Mouse (Mus musculus): ENCODE measurements around the gene Sh3rf3.

Gene Sh3rf3

DNA sequence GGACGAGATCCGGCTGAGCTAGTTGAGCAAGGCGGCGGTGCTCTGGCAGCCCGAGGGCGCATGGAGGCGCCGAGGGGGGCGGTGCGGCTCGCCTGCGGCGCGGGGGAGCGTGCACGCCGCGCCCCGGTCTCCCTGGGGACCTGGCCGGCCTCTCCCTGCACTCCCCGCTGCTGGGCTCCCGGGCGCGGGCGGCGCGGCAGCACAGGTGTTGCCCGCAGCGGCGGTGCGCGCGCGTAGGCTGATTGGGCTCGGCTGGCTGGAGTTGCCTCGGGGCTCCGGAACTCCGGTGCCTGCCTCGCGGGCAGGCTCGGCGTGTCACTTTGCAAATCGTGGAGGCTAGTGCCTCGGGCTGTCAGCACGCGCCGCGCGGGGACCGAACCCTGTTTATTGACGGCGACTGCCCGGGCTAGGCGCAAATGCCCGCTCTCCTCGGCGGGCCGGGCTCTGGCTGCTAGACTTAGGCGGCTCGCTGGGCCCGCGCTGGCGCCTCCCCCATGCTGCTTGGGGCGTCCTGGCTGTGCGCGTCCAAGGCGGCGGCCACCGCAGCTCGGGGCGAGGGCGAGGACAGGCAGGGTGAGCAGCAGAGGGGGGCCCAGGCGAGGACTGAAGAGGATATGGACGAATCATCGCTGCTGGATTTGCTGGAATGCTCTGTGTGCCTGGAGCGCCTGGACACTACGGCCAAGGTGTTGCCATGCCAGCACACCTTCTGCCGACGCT is at the start of gene Sh3rf3:
Gene Sh3rf3, plus strand, starts transcription at position 279 of the 720 bp plus-strand sequence.
- no peak for DNase-seq (ENCODE audit: low read depth, low spot score)

DNA sequence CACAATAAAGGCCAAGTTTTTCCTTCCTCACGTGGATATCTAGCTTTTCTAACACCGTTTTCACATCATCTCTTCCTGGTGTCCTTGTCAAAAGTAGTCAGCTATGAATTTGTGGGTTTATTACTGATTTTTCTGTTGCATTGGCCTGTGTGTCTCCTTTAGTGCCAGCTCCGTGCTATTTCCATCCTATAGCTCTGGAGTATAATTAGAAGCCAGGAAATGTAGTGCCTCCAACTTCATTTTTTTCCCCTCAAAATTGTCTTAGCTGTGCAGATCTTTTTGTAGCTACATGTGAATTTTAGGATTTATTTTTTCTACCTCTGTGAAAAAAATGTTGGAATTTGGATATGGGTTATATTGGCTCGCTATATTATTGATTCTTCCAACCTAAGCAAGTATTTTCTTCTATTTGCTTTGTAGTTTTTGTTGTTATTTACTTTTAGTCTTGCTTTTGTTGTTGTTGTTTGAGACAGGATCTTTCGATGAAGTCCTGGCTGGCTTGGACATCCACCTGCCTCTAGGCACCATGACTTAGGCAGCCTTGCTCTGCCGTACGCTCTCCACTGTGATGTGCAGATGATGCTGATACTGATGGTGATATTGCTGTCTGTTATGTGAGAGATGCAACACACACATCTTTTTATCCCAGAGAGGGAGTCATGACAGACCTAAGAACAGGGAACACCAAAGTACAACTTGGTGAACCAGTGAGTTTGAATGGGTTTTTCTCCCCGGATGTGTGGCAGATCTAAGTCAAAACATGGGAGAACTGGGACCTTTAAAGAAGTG is 24.5 kb upstream of the Sh3rf3 start:
- no peak for DNase-seq (ENCODE audit: low read depth, low spot score)

DNA sequence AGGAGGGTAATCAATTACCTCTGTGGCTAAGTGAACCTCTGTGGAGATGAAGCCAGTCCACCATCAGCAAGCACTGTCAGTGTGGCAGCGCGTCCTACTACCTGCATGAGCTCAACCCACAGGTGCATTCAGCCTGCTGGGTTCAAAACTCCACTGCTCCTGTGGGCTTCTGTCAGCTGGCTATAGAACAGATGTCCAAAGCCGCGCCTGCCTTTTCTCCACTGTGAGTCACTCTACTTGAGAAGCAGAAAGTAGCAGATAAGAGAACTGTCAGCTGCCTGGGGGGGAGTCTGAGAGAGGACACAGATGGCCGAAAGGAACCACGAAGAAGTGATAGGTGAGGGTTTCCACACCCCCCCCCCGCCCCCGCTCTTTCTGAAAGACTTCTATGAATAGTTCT is 15.6 kb upstream of the Sh3rf3 start:
- no peak for DNase-seq (ENCODE audit: low read depth, low spot score)

DNA sequence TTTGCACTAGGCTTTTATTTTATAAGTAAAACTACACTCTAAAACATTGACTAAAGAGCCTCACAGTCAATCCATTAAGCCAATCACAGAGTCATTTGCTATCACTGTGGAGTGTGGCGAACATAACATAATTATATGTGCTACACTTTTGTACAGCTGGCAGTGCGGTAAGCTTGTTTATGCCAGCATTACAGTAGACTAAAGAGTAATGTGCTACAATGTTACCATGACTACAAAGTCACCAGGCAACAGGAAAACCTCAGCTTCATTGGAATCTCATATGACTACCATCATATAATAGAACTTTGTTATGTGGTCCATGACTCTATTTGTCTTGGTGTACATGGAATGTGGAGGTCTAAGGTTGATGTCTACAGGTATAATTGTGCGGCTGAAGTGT is 15.0 kb upstream of the Sh3rf3 start:
- DNase-seq (ENCODE audit: low read depth, low spot score) = no peak

DNA sequence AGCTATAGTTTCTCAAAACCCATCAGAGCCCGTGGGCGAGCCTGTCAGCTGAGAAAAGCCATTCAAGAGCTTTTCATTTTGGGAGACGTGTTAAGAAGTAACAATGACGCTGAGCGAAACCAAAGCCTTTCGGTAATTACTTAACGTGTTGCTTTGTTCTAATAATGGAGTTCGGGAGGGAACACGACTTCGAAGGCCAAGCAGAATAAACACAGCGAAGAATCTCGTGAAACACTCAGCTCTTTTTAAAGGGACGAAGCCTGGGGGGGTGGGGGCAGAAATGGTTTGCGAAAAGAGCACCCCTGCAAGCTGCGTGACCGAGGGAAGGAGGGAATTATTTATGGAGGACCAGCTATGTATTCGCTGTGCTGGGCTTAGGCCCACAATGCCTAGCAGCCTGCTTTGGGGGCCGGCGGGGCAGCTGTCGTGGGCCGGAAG is 12.1 kb upstream of the Sh3rf3 start:
- DNase-seq (ENCODE audit: low read depth, low spot score) = no peak

DNA sequence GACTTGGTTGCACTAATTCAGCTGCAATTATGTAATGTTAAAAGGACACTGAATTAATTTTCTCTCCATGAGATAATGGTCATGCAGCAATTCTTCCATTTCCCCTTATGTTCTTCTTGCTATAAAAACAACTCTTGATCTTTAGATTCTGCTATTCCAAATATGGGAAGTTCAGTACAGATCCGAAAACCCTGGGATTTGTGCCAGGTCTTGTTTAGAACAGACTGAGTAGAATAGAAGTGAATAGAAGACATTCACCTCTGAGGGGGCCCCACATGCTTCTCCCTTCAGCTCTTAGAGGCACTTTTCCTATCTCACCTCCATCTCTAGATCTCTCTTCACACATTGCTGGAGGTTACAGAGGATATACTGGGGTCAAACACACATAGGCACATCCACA is 10.8 kb upstream of the Sh3rf3 start:
- DNase-seq (ENCODE audit: low read depth, low spot score) = no peak

DNA sequence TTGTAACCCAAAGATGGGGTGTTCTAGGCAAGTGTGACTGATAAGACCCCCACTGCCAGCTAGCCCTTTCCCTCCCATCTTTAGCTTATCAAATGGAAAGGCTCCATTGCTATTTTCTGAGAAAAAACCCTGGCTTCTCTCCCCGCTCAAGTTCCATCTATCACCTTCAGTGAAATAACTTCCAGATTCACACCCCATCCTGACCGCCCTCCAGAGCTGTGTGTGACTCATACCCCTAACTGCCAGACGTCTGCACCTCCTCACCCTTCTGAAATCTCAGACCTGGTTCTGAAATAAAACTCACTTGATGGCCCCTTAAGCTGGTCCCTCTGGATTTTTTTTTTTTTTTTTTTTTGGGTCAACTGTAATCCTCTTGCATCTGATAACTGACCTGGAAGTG is 5.2 kb upstream of the Sh3rf3 start:
- no peak for DNase-seq (ENCODE audit: low read depth, low spot score)

DNA sequence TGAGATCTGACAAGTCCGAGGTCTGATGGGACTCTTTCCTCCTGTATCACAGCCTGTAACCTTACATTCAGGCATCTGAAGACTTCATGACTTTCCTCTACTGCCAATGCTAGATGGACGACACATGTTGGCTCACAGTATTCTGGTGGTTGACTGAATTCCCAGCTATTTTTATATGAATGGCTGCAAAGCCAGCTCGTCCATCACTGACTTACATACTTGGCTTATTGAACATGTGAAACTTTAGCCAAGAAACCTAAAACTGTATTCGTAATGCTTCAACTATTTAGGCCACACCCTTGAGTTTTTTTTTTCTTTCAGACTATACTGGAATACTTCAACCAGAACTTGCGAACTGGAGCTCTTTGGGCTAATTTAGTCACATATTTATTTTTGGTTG is 3.0 kb upstream of the Sh3rf3 start:
- no peak for DNase-seq (ENCODE audit: low read depth, low spot score)

DNA sequence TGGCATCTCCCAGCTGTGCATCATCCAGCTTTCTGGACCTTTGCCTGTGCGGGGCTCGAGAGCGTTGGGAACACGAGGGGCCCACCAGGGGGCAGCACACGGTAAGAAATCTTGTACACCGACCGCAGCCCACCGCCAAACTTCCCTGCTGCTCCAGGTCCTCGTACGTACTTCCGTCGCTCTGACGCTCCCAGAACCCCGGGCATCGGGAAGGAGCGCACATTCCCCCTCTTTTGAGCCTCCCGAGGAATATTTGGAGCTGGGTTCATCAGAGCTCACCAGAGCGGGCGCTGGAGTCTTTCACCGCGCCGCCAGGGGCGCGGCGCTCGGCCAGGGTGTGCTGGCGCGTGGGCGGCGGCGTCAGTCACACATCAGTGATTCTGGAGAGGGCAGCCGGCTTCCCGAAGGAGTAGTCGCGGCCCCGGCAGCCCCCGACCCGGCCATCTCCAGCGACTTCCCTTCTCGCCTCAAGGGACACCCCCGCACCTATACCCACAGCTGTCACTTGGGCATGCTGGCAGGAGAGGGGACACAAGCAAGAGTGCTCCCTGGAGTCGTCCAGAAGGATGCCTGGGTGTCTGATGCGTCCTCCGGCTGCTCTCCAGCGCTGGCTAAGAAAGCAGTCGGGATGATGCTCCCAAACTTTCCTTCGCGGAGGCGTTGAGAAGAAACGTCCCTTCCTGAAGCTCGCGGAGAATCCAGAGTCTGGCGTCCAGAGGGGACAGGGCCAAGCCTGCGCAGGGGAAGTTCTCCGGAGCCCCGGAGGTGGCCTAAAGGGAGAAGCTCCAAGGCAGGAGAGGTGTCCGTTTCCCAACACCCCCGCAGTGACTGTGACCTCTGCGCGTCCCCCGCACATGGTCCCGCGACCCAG is 714 bp upstream of the Sh3rf3 start:
- DNase-seq (ENCODE audit: low read depth, low spot score) = peak; percentile 73

DNA sequence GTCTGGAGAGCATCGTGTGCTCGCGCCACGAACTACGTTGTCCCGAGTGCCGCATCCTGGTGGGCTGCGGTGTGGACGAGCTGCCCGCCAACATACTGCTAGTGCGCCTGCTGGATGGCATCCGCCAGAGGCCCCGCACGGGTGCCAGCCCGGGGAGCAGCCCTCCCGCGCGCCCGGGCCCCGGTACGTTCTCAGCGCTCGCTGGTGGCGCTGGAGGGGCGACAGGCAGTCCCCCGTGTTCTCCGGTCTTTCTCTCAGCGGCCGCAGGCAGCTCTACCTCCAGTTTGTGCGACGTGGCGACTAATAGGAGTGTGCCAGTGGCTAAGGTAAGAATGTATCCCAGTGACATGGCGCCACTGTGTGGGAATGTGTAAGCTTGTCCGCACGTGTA is 637 bp downstream of the Sh3rf3 start:
- DNase-seq (ENCODE audit: low read depth, low spot score) = no peak

DNA sequence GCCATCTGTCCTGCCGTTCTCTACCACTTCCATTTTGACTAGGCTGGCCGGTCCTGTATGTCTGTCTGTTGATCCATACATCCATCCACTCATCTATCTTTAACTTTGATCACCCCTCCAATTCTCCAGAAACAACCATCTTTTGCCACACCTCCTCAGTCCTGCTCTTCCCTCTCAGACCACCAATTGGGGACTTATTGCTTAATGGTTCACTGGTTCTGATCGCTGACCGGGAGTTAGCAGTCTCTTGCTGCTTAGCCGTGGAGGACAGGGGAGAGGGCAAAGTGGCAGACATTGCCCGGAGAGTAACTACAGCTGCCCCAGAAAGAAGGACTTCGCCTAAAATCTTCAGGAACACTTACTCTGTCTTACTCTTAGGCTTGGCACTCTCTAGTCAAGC is 1.3 kb downstream of the Sh3rf3 start:
- no peak for DNase-seq (ENCODE audit: low read depth, low spot score)

DNA sequence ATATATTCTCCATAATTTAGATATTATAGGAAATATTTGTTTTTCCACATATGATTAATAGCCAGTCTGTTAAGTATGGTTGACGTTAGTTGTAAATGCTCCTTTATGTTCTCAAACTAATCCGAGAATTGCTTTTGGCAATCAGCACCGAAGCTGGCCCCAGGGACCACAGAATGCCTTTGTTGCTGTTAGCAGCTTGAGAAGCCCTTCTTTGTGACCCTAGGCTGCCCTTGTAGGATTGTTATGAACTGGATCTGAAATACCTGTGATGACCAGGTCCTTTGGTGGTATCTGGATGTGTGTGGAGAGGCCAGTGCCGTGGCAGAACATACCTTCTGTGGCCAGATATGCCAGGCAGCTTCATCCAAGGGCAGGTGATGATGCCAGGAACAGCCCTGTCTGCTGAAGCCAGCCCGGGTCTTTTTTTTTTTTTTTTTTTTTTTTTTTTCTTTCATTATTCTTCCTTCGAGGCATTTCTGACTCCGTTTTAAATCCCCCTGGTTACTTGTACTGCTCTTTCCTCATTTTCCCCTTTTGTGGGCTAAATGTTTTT is 10.9 kb downstream of the Sh3rf3 start:
- no peak for DNase-seq (ENCODE audit: low read depth, low spot score)

DNA sequence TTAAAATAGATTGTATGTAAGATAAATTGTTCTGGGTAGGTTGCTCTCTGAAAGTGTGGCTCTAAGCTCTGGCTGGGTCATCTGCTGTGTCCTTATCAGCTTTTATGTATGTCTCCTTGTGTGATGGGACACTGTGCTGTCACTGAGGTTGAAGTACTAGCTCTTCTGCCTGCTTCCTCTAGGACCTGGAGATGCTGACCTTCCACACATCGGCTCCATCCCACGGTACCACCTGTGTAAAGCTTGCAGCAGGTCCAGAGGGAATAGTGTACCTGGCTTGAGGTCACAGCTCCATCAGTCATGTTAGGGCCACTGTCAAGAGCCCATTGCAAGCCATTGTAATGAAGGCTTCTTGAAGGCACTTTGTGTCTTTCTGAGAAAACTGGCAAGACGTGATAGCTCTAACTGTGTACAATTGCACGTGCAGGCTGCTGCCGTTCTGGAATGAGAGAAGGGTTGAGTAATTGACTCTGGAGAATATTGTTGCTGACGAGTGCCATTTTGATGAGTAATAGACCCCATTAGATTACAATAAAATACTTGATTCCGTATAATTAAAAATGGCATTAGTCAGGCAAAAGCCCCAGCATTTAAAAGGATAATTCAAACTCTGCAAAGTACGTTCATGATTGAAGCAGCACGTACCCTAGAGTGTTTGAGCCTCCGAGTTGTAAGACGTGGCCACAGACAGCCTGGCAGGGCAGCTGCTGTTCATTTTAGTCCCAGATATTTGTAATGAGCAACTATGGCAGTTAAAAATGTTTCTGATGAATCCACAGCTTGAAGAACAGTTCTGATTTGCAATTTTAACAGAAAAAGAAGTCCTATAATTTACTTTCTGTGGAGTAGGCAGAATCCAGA is 16.3 kb downstream of the Sh3rf3 start:
- DNase-seq (ENCODE audit: low read depth, low spot score) = no peak

DNA sequence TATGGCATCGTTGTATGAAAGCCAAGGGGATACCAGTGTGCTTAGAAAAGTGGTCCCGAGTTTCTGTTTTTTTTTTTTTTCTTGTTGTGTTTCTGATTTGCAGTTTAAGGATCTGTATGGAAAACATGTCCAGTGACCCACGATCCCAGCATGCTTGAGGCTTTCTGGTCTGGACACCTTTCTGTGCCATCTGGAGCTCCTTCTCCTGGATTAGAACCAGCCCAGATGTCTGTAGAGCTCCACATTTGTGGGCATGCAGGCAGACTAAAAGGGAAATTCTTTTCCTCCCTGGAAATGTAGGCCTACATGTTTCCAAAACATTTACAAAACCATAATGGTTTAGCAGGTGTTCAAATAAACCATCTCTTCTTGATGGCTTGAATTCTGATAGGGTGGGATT is 20.0 kb downstream of the Sh3rf3 start:
- DNase-seq (ENCODE audit: low read depth, low spot score) = no peak

DNA sequence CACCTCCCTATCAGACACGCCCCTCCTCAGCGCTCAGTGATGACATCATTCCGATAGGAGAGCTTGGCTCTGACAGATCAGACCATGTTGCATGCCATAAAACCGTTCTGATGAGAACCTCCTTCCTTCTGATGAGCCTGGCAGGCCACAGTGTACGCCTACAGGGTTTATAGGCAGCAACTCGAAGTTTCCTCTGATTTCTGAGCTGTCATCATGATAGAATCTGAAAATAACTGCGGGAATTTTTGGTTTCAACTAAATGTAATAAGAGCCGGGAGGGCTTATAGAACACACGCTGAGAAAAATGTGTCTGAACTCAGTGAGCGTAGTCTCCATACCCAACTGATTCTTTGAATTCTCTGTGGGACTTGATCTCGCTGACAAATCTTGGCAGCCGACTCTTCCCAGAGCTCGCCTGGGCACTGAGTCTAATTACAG is 20.6 kb downstream of the Sh3rf3 start:
- DNase-seq (ENCODE audit: low read depth, low spot score) = no peak

DNA sequence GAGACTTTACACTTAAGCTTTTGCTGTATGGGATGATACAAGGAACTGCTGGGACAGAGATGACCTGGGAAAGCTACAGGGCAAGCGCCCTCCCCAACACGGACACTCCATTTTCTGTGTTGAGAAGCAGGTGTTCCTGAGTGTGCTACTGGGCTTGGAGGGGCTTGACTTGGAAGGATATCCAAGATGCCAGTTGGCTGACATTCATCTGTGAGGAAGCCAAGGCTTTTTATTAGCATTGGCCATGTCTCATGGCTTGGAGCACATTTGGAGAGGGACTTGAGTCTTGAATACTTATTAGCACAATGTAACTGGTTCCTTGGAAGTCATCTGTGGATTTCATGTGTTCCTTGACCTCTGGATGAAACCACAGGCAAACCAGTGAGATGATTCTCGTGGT is 23.2 kb downstream of the Sh3rf3 start:
- no peak for DNase-seq (ENCODE audit: low read depth, low spot score)

DNA sequence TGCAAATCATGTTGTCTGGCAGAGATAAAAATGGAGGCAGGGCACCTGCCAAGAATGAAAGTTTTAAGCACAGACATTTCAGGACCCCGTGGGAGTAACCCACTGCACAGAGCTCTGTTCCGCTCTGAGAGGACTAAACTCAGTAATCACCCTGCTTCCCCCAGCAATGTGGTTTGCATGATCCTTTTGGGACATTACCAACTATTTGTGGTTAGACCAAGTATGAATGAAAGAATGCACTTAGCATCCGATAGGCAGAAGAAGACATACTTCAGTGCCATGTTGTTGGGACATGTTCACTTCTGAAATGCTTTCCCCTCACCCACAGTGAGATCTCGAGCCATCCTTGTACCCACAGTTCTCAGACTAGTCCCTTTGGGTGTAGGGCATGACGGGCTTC is 24.3 kb downstream of the Sh3rf3 start:
- DNase-seq (ENCODE audit: low read depth, low spot score) = no peak

DNA sequence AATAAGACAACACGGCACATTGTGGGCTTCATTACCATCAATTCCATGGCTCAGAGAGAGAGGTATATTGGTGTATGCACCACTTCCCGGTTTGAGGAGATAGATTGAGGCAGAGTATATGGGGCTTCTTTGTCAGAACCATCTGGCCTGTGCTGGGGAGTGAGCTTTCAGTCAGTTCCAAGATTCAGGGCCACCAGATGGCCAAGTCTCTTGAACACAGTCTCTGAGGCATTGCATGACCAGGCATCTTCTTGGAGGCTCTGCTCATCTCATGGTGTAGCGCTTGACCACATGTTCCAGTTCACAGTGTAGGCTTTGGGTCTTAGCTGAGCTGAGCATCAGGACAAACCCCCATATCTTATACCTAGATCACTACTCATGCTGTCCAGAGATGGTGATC is 28.8 kb downstream of the Sh3rf3 start:
- no peak for DNase-seq (ENCODE audit: low read depth, low spot score)

DNA sequence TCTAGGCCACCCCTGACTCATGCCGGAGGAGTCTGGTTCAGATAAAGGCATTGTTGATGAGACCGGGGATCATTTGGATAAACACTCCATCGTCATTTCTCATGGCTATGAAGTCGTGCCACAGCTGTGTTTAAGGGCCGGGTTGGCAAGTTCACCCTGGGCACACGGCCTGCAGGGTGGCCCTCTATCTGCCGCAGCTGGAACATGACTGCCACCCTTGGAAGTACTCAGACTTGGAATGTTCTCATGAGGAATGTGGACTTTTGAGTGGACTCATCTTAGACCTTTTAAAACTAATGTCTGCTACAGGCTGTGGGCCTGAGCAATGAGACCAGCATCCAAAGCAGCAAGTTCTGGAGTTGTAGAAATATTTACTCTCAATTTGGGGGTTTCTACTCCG is 29.9 kb downstream of the Sh3rf3 start:
- no peak for DNase-seq (ENCODE audit: low read depth, low spot score)

DNA sequence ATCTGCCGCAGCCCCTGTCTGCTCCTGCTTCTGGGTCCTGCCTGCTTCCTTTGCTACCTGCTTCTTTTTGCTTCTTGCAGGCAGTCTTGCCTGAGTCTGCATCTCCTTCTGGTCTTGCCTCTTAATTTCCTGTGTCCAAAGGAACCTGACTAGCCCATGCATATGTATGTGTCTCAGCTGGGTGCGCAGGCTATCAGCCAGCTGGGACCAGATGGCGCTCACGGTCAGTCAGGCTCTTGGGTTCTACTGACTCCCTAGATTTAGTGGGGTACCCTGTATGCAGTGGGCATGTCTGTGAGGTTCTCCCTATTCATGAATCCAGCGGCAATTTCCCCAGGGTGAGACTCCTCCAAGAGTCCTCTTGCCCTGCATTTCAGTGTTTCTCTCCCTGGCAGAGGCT is 35.0 kb downstream of the Sh3rf3 start:
- DNase-seq (ENCODE audit: low read depth, low spot score) = no peak

DNA sequence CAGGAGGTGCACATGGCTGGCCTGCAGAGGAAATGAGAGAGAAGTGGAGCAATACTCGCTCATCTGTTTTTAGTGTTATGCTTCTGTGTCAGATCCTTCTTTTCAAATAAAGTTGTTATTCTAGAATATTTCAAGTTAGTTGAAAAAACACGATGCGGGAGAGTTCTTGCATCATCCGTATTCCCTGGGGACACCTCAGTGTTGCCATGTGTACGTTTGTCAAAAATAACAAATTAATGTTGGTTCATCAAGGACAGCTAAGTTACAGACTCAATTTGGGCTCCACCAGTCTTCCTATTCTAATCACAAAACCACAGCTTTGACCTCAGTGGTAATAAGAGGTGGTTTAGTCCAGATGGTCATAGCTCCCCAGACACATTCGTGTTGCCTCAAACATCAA is 35.4 kb downstream of the Sh3rf3 start:
- DNase-seq (ENCODE audit: low read depth, low spot score) = no peak

Measured in WW6 (cell line).